Mouse (Mus musculus) T-helper 1 cell (primary cell): ENCODE data around the gene Vmn1r37.
"Not testable (repeated sequence)": the region's sequence is repeated elsewhere in the genome, so short reads cannot be mapped to it uniquely, and the experiment has no call there.

Experiments
- in situ Hi-C: fragments of 300-600 bp; cut with MboI, MseI; formaldehyde crosslinking; loops from one replicate; pipeline ENCODE4 v1.15.1; 2025; ENCODE audit warnings: high pct_unique_total_duplicates

Vmn1r37 gene

DNA sequence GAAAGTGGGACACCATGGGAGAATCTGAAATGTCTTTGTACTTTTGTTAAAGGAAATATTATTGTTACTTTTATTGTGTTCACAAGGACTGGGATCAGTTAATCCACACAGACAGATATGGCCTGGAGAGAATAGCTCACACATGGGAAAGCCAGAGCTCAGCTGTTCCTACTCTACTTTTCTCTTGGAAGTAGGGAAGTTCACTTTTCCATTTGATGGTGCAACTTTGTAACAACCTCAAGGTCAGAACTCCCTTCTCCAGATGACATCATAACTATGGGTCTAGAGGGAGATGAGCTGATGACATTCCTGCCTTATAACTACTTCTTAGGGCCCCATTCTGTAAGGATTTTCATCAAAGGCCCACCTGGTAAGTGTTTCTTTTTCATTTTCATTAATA, at the start of gene Vmn1r37:
TSS of gene Vmn1r37 (plus strand) at position 301 of the 400 bp plus-strand sequence.
- in situ Hi-C loops, result not testable (repeated sequence)

DNA sequence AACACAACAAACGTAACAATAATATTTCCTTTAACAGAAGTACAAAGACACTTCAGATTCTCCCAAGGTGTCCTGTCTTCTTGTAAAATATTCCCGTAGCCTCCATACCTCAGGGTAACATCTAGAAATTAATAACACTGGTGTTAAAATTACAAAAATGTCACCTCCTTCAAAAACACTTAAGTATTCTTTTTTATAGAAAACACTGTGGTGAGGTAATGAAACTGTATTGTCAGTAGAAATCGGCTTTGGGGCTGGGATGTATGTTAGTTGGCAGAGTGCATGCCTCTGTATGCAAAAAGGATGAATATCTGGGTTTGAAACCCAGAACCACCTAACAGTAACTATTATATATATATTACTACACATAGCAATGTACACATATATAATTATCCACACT, 43.4 kb upstream of the Vmn1r37 start, which contains the start of gene Vmn1r35:
TSS of gene Vmn1r35 (minus strand) at position 101 of the 400 bp plus-strand sequence.
- in situ Hi-C loops, result no loop called here

DNA sequence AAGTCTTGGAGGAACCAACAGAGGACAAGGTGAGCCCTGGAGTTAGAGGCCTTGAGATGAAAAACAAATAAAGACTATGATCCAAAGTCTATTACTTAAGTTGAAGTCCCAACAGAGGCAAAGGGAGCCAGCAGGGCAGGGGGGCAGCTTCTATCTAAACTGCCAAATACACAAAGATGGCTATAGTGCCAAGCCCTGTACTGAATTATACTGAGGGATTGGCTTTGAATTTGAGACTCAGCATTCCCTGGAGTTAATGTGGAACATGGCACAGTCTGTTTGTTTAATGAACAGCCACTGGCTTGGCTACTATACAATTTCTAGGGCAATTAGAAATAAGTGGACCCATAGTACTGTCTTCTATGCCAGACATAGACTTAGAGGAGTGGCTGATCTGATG, 20.3 kb upstream of the Vmn1r37 start:
- in situ Hi-C loops, result no loop called here

- in situ Hi-C loops, result no loop called here
These were observed 15.3 kb upstream of the Vmn1r37 start for GRCm38 (mm10) chr6:66713854-66714253.

DNA sequence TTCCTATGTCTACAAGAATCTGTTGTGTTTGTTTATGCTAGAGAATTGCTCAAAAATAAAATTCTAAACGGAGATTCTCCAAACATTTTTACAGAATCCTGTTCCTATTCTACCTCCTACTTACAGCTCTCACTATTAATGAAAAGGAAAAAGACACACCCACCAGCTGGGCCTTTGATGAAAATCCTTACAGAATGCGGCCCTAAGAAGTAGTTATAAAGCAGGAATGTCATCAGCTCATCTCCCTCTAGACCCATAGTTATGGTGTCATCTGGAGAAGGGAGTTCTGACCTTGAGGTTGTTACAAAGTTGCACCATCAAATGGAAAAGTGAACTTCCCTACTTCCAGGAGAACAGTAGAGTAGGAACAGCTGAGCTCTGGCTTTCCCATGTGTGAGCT, 10.1 kb upstream of the Vmn1r37 start, which contains the start of gene Vmn1r36:
TSS of gene Vmn1r36 (minus strand) at position 101 of the 400 bp plus-strand sequence.
- in situ Hi-C loops, result not testable (repeated sequence)

- in situ Hi-C loops, result loop anchor here (25.0 kb wide), 1 partner anchor 1355 kb away; no protein-coding TSS in a partner anchor
These were observed 53.3 kb downstream of the Vmn1r37 start, which contains the start of gene Vmn1r38 for GRCm38 (mm10) chr6:66782527-66782926. Vmn1r38 (minus strand) TSS chr6:66782627.
